Mouse (Mus musculus) kidney, embryonic 16.5 days (tissue): Measurements from ENCODE around the gene Rpl28. TPM values are rescaled to one million over a fixed set of nuclear protein-coding genes. Genes with fewer than 3 reads are reported as not detected.
A peak's percentile ranks its signal among the peaks of the same experiment; 100 is the strongest.
"Not testable (repeated sequence)": the region's sequence is repeated elsewhere in the genome, so short reads cannot be mapped to it uniquely, and the experiment has no call there.

Experiments
- ATAC-seq: fragments of 200-750 bp; cut with Nextera tagmentation; 2 replicates; pipeline ENCODE4 v1.8.0; 2017; ENCODE audit warnings: moderate TSS enrichment; ENCODE audit not compliant: low FRiP score, low TSS enrichment
- H3K27ac ChIP-seq: fragments of 300-500 bp; sonication (generic); 2 replicates; pipeline ENCODE4 v1.5.1; 2014; ENCODE audit warnings: low read length
- H3K27me3 ChIP-seq: fragments of 300-500 bp; sonication (generic); 2 replicates; pipeline ENCODE4 v1.6.1; 2014; ENCODE audit warnings: low read length, control low read depth, mixed read lengths; ENCODE audit not compliant: insufficient read depth
- H3K36me3 ChIP-seq: fragments of 300-500 bp; sonication (generic); 2 replicates; pipeline ENCODE4 v1.6.1; 2014; ENCODE audit warnings: low read length, control low read depth, mixed read lengths; ENCODE audit not compliant: insufficient read depth
- H3K4me1 ChIP-seq: fragments of 300-500 bp; sonication (generic); 2 replicates; pipeline ENCODE4 v1.6.1; 2014; ENCODE audit warnings: low read length, control low read depth, mixed read lengths; ENCODE audit not compliant: insufficient read depth
- H3K4me2 ChIP-seq: fragments of 300-500 bp; sonication (generic); replicated peaks from 2 replicates; pipeline ENCODE4 v1.6.1; 2014; ENCODE audit warnings: low read depth, low read length
- H3K4me3 ChIP-seq: fragments of 300-500 bp; sonication (generic); 2 replicates; pipeline ENCODE4 v1.5.1; 2014; ENCODE audit warnings: mild to moderate bottlenecking, low read length
- H3K9ac ChIP-seq: fragments of 300-500 bp; sonication (generic); replicated peaks from 2 replicates; pipeline ENCODE4 v1.6.1; 2014; ENCODE audit warnings: low read length
- H3K9me3 ChIP-seq: fragments of 300-500 bp; sonication (generic); 2 replicates; pipeline ENCODE4 v1.6.1; 2016; ENCODE audit warnings: low read length, control low read depth
- WGBS: fragments of 180-500 bp; shearing (Covaris S2); extraction: QIAGEN DNeasy Blood & Tissue Kit; methylation state at CpG from one replicate; pipeline ENCODE4 v1.1.7; 2014; 5-methylcytosine and 5-hydroxymethylcytosine counted together
- polyA plus RNA-seq: library from polyadenylated mRNA; unstranded; fragments of >200 nt; fragmentation: Nextera tagmentation; extraction: Ambion mirVana; gene quantifications from 2 replicates; pipeline ENCODE4 v1.2.1, GENCODE M21; 2015

The Rpl28 gene
- polyA plus RNA-seq, 1 experiment from 2014 or later: 315 TPM

DNA sequence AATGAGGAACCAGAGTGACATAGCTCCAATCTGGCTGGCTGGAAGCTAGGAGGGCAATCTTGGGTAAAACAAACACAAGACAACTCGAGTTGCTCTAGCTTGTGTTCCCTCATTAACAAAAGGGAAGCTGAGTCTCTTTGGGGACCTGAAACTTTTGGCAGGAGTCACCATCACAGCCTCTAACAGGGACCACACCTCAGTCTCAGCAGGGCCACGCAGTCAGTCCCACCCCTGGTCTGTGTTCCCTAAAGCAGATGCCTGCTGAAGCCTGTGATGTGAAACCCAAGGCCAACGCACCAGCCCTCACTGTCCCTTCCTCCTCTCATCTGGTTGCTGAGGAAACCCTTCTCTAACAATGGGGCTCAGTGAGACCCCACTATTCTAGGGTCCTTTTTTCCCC lies 10.5 kb upstream of the Rpl28 start:
- H3K4me3 ChIP-seq: no peak overlapping the region
- 43% methylated on average over 3 of the region's 3 CpGs for WGBS
- H3K9ac ChIP-seq: no peak overlapping the region
- ATAC-seq: no peak
- H3K27me3 ChIP-seq: peaks cover 18% of the 10 kb centered on the region
- H3K27ac ChIP-seq: no peak overlapping the region
- no peaks in the 10 kb centered on the region for H3K36me3 ChIP-seq
- no peaks in the 10 kb centered on the region for H3K9me3 ChIP-seq
- peaks cover 16% of the 10 kb centered on the region for H3K4me1 ChIP-seq
- H3K4me2 ChIP-seq: no peak overlapping the region

DNA sequence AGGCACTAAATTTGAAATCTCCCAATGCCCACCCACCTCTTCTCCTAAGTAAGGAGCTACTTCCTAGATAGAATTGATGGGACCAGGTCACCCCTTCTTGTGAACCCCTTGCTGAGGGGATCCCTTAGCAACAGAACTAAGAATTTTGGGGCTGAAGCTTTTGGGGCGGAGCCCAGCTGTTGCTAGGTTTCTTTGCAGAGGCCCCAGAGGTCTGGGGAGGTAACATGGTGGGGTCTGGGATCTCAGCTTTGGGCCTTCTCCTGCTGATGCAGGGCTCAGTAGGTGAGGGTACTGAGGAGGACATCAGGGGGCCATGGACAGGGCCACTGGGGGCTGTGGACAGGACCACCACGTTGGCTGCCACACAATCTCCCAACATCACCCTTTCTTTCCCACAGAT lies 9.9 kb upstream of the Rpl28 start, which contains the start of the genes Il11 and Tmem190:
Gene Il11 (minus strand): TSS at position 101 of the 400 bp plus-strand sequence.
Gene Tmem190 (plus strand): TSS at position 179 of the 400 bp plus-strand sequence.
- Histone ChIP-seq H3K27me3 (peaks cover 12% of the 10 kb centered on the region), H3K27ac (no peak within 1 kb of the TSS), H3K36me3 (no peaks in the 10 kb centered on the region), H3K9ac (peak within 1 kb of the TSS; percentile 23; the same call in 1 of the 2 replicates), H3K4me1 (peaks cover 10% of the 10 kb centered on the region), H3K4me2 (no peak within 1 kb of the TSS), H3K9me3 (no peaks in the 10 kb centered on the region), H3K4me3 (no peak within 1 kb of the TSS)
- 79% methylated on average over 2 of the region's 2 CpGs for WGBS
- no peak for ATAC-seq

DNA sequence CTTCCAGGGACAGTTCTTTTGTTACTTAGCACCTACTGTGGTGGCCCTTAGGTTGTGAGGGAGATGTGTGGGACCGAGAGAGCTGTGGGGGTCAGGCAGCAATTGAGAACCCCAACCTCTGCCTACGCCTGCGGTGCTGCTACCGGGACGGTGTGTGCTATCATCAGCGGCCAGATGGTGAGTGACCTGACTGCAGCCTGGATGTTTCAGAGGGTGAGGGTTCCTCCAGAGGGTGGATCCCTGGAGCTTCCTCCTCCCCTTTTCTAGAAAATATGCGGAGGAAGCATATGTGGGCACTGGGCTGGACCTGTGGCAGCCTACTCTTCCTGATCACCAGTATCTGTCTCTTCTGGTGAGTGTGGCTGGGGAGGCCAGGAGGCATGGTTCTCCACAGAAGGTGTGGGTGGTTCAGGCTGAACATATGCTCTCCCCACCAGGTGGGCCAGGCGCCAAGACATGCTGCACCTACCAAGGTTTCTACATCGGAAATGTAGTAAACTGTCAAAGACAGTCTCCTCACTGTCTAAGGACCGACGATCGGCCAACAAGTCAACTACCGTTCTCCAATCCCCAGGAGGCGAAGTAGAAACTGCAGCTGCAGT lies 8.9 kb upstream of the Rpl28 start:
- no peak overlapping the region for H3K4me3 ChIP-seq
- WGBS: 80% methylated on average over 14 of the region's 14 CpGs
- H3K36me3 ChIP-seq: no peaks in the 10 kb centered on the region
- H3K27me3 ChIP-seq: peaks cover 2% of the 10 kb centered on the region
- H3K4me1 ChIP-seq: peaks cover 12% of the 10 kb centered on the region
- H3K9me3 ChIP-seq: no peaks in the 10 kb centered on the region
- no peak overlapping the region for H3K9ac ChIP-seq
- no peak overlapping the region for H3K4me2 ChIP-seq
- H3K27ac ChIP-seq: no peak overlapping the region
- ATAC-seq: no peak

DNA sequence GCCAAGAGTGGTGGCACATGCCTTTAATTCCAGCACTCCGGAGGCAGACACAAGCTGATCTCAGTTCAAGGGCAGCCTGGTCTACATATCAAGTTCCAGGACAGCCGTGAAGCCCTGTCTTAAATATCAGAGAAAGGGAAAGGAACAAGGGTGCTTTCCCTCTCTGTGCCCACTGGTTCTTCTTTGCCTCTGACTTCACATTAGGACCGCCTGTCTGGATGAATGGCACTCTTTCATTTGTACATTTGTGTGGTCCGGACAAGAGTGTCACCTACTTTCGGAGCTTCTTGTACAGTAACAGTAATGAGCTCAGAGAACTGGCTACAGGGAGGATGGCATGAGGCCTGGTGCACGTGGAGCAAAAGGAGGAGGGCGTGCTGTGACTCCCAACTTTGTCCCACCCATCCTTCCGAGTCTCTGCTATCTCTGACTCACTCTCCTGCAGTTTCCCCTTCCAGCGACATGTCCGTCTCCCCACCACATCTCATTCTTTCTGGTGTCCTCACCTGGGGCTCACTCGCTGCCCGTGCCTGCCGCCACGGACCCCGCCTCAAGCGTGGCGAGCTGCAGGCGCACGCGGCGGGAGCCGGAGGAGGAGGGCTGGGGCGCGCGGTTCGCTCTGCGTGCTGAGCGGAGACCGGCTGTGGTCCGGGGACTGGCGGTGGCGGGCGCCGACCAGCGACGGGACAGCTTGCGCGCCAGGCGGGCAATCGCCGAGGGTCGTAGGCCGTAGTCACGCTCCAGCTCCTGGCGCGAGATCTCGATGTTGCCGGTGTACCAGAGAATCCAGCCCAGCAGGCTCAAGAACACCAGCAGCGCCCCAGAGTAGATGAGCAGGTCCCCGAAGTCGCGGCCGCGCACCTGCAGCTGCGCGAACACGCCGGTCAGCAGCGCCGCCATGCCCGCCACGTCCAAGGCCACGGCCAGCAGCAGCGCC lies 3.9 kb upstream of the Rpl28 start:
- peak; percentile 58 for ATAC-seq

DNA sequence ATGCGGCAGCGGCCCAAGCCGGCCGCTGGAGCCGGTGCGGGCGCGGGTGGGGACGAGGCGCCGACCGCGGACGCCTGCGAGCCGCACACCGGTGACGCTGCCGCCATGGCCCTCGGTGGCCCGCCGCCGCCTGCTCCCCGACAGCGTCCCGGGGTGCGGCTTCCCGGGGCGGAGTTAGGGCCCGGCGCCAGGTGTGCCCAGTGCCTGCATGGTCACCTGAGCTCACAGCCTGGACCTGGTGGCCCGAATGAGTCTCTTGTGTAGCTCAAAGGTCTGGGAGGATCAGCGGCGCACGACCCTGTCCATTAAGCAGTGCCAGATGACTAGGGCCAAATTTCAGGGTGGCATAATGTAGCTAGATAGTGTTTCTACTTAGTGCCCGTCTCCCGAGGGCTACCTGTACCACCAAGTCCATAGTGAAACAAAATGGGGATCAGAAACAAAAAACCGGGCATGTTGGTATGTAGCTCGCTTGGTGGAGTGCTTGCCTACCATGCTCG lies 3.2 kb upstream of the Rpl28 start, which contains the start of gene Tmem238:
Gene Tmem238 (minus strand): TSS at position 221 of the 500 bp plus-strand sequence.
- H3K9me3 ChIP-seq: no peaks in the 10 kb centered on the region
- peaks cover 23% of the 10 kb centered on the region for H3K4me1 ChIP-seq
- peak within 1 kb of the TSS; percentile 66 for H3K4me3 ChIP-seq
- WGBS: 6% methylated on average over 40 of the region's 40 CpGs
- peak; percentile 37 for ATAC-seq
- no peaks in the 10 kb centered on the region for H3K27me3 ChIP-seq
- peaks cover 9% of the 10 kb centered on the region for H3K36me3 ChIP-seq
- H3K27ac ChIP-seq: peak within 1 kb of the TSS; percentile 82
- peak within 1 kb of the TSS; percentile 93 for H3K4me2 ChIP-seq
- peak within 1 kb of the TSS; percentile 90 for H3K9ac ChIP-seq

More for the DNA sequence above, 3.9 kb upstream of the Rpl28 start:
- H3K36me3 ChIP-seq: 0 out of 2 replicates have a peak, but pooled peaks cover 3% of the 10 kb centered on the region
- H3K4me2 ChIP-seq: peak overlapping the region; percentile 93
- peak overlapping the region; percentile 66 for H3K4me3 ChIP-seq
- H3K9me3 ChIP-seq: no peaks in the 10 kb centered on the region
- peak overlapping the region; percentile 82 for H3K27ac ChIP-seq
- under 1% methylated on average over 60 of the region's 64 CpGs for WGBS
- H3K9ac ChIP-seq: peak overlapping the region; percentile 90
- H3K4me1 ChIP-seq: peaks cover 16% of the 10 kb centered on the region
- no peaks in the 10 kb centered on the region for H3K27me3 ChIP-seq

DNA sequence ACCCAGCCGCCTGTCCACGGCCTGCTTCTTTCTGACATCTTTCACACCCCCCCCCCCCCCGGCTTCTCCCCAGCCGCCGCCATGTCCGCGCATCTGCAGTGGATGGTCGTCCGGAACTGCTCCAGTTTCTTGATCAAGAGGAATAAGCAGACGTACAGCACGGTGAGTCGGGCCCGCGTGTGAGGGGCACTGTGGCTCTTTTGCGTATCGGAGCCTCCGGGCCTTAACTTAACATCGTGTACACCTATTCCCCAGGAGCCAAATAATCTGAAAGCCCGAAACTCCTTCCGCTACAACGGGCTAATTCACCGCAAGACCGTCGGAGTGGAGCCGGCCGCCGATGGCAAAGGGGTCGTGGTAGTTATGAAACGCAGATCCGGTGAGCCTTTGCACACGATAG lies 574 bp downstream of the Rpl28 start:
- under 1% methylated on average over 31 of the region's 31 CpGs for WGBS
- H3K27me3 ChIP-seq, ATAC-seq, H3K9me3 ChIP-seq: not testable (repeated sequence)
- H3K4me1 ChIP-seq: peaks cover 26% of the 10 kb centered on the region
- peak overlapping the region; percentile 72 for H3K4me2 ChIP-seq
- peak overlapping the region; percentile 92 for H3K27ac ChIP-seq
- H3K36me3 ChIP-seq: peaks cover 37% of the 10 kb centered on the region
- H3K9ac ChIP-seq: peak overlapping the region; percentile 89
- H3K4me3 ChIP-seq: peak overlapping the region; percentile 76

DNA sequence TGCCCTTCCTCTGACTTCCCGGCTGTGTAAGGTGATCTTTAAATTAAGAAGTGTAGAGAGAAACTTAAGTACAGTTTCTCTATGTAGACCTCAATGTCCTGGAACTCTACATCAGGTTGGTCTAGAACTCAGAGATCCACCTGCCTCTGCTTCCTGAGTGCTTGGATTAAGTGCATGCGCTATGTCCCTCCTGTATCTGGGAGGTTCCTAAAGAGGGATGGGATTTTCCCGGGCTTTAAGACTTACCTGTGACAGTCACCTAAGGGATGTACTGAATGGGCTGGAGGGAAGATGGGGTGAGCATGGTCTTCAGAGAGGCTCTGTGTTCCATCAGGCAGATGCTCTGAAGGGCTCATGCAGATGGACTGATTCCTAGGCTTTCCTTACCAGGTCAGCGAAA lies 1.0 kb downstream of the Rpl28 start:
- peaks cover 37% of the 10 kb centered on the region for H3K36me3 ChIP-seq
- no peaks in the 10 kb centered on the region for H3K9me3 ChIP-seq
- H3K4me3 ChIP-seq: peak overlapping the region; percentile 76
- 36% methylated on average over 4 of the region's 4 CpGs for WGBS
- H3K27me3 ChIP-seq: no peaks in the 10 kb centered on the region
- 0 out of 2 replicates have a peak overlapping the region, but pooled peaks have one; percentile 92 for H3K27ac ChIP-seq
- peak overlapping the region; percentile 89 for H3K9ac ChIP-seq
- H3K4me2 ChIP-seq: peak overlapping the region; percentile 72
- ATAC-seq: no peak
- peaks cover 22% of the 10 kb centered on the region for H3K4me1 ChIP-seq

DNA sequence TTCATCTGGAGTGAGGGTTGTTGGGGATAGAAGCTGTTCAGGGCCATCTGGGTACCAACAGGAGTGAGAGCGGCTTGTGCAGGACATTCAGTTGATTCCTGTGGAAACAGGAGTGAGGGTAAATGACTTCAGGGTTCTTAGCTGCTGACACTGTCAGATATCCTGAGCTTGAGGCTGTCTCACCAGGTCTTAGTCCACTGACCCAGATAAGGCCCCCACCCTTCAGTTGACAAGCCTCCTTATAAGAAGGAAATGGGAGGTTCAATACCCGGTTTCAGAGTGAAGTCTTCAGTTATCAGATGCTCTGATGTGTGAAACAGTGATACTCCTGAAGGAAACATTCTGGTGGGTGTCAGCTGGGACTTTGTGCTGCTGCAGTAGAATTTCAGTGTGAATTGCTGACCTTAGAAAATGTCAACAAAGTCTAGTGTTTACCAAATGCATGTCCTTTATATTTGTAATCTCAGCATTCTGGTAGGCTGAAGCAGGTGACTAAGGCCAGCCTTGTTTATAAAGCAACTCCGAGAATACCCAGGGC lies 2.0 kb downstream of the Rpl28 start:
- peak overlapping the region; percentile 89 for H3K9ac ChIP-seq
- H3K27ac ChIP-seq: no peak overlapping the region
- H3K36me3 ChIP-seq: peaks cover 37% of the 10 kb centered on the region
- 84% methylated on average over 3 of the region's 3 CpGs for WGBS
- no peaks in the 10 kb centered on the region for H3K9me3 ChIP-seq
- ATAC-seq: no peak
- H3K27me3 ChIP-seq: no peaks in the 10 kb centered on the region
- H3K4me1 ChIP-seq: peaks cover 18% of the 10 kb centered on the region
- H3K4me2 ChIP-seq: peak overlapping the region; percentile 72; the same call in 1 of the 2 replicates
- peak overlapping the region; percentile 76 for H3K4me3 ChIP-seq

DNA sequence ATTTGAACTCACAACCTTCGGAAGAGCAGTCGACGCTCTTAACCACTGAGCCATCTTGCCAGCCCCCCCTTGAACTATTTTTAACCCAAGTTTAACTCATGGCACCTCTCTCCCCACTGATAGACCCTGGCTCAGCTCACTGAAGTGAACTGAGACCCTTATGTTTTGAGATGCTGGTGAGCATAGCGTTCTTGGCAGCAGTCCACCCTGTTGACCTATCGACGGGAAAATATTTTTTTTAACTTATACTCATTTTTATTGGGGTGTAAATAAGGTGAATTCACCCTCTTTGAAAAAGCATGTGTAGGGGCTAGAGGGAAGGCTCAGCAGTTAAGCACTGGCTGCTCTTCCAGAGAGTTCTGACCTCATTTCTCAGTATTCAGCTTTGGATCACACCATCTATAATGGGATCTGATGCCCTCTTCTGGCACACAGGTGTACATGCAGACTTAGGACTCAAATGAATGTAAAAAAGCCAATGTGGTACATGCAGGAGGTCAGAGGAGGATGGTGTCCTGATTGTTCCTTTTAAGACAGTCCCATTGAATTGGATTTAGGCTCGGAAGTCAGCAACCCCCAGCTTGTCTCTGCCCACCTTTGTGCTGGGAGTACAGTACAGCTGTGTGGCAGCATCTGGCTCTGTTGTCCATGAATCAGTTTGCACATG lies 3.2 kb downstream of the Rpl28 start:
- no peak overlapping the region for H3K27ac ChIP-seq
- H3K27me3 ChIP-seq: no peaks in the 10 kb centered on the region
- 0 out of 2 replicates have a peak overlapping the region, but pooled peaks have one; percentile 3 for H3K4me3 ChIP-seq
- H3K36me3 ChIP-seq: peaks cover 37% of the 10 kb centered on the region
- 68% methylated on average over 7 of the region's 7 CpGs for WGBS
- peaks cover 14% of the 10 kb centered on the region for H3K4me1 ChIP-seq
- H3K9me3 ChIP-seq: no peaks in the 10 kb centered on the region
- no peak for ATAC-seq
- H3K9ac ChIP-seq: no peak overlapping the region
- no peak overlapping the region for H3K4me2 ChIP-seq
